Mouse (Mus musculus): ENCODE results near the gene Nos1ap. TPM values are rescaled to one million over a fixed set of nuclear protein-coding genes. Genes with fewer than 3 reads are reported as not detected.

Nos1ap gene
- polyA plus RNA-seq, 1 experiment from 2014 or later = 14.8 TPM

- WGBS = 89% methylated on average over 3 of the region's 3 CpGs
- no peak overlapping the region for H3K27ac ChIP-seq (ENCODE audit: low read depth, low read length)
- H3K4me3 ChIP-seq (ENCODE audit: low read length) = no peak overlapping the region
- no peaks in the 10 kb centered on the region for H3K27me3 ChIP-seq (replicated peaks; ENCODE audit: control insufficient read depth, insufficient read depth, low read length)
- no peak for ATAC-seq
- H3K36me3 ChIP-seq (ENCODE audit: control insufficient read depth, insufficient read depth, low read length) = no peaks in the 10 kb centered on the region
- H3K4me2 ChIP-seq (ENCODE audit: low read length) = no peak overlapping the region
- peaks cover 5% of the 10 kb centered on the region for H3K4me1 ChIP-seq (ENCODE audit: control insufficient read depth, insufficient read depth, low read depth, low read length)
- no peak overlapping the region for H3K9ac ChIP-seq (ENCODE audit: low read depth, low read length)
- no peaks in the 10 kb centered on the region for H3K9me3 ChIP-seq (ENCODE audit: control insufficient read depth, low read length)
Measured at GRCm38 (mm10) chr1:170455387-170455786, 134.3 kb downstream of the Nos1ap start.

GRCm38 (mm10) chr1:170453455-170453854, 136.2 kb downstream of the Nos1ap start:
- H3K27ac ChIP-seq (ENCODE audit: low read depth, low read length) = no peak overlapping the region
- WGBS = 26% methylated on average over 3 of the region's 3 CpGs
- no peak overlapping the region for H3K9ac ChIP-seq (ENCODE audit: low read depth, low read length)
- H3K9me3 ChIP-seq (ENCODE audit: control insufficient read depth, low read length) = no peaks in the 10 kb centered on the region
- no peak for ATAC-seq
- no peaks in the 10 kb centered on the region for H3K36me3 ChIP-seq (ENCODE audit: control insufficient read depth, insufficient read depth, low read length)
- no peaks in the 10 kb centered on the region for H3K27me3 ChIP-seq (replicated peaks; ENCODE audit: control insufficient read depth, insufficient read depth, low read length)
- no peak overlapping the region for H3K4me2 ChIP-seq (ENCODE audit: low read length)
- no peak overlapping the region for H3K4me3 ChIP-seq (ENCODE audit: low read length)
- peaks cover 6% of the 10 kb centered on the region; the same call in 1 of the 2 replicates for H3K4me1 ChIP-seq (ENCODE audit: control insufficient read depth, insufficient read depth, low read depth, low read length)

- H3K4me3 ChIP-seq (ENCODE audit: low read length) = no peak overlapping the region
- H3K9ac ChIP-seq (ENCODE audit: low read depth, low read length) = no peak overlapping the region
- no peak overlapping the region for H3K4me2 ChIP-seq (ENCODE audit: low read length)
- WGBS = 36% methylated on average over 2 of the region's 2 CpGs
- H3K27me3 ChIP-seq (replicated peaks; ENCODE audit: control insufficient read depth, insufficient read depth, low read length) = no peaks in the 10 kb centered on the region
- ATAC-seq = no peak
- H3K36me3 ChIP-seq (ENCODE audit: control insufficient read depth, insufficient read depth, low read length) = no peaks in the 10 kb centered on the region
- H3K4me1 ChIP-seq (ENCODE audit: control insufficient read depth, insufficient read depth, low read depth, low read length) = 0 out of 2 replicates have a peak, but pooled peaks cover 4% of the 10 kb centered on the region
- no peaks in the 10 kb centered on the region for H3K9me3 ChIP-seq (ENCODE audit: control insufficient read depth, low read length)
- H3K27ac ChIP-seq (ENCODE audit: low read depth, low read length) = no peak overlapping the region
Measured at GRCm38 (mm10) chr1:170448244-170448643, 141.4 kb downstream of the Nos1ap start.

- Histone ChIP-seq H3K4me3 (ENCODE audit: low read length) (no peak overlapping the region), H3K9me3 (ENCODE audit: control insufficient read depth, low read length) (no peaks in the 10 kb centered on the region), H3K9ac (ENCODE audit: low read depth, low read length) (no peak overlapping the region), H3K27ac (ENCODE audit: low read depth, low read length) (no peak overlapping the region), H3K36me3 (ENCODE audit: control insufficient read depth, insufficient read depth, low read length) (no peaks in the 10 kb centered on the region), H3K4me2 (ENCODE audit: low read length) (no peak overlapping the region), H3K27me3 (replicated peaks; ENCODE audit: control insufficient read depth, insufficient read depth, low read length) (no peaks in the 10 kb centered on the region), H3K4me1 (ENCODE audit: control insufficient read depth, insufficient read depth, low read depth, low read length) (0 out of 2 replicates have a peak, but pooled peaks cover 4% of the 10 kb centered on the region)
- no peak for ATAC-seq
- 84% methylated on average over 3 of the region's 3 CpGs for WGBS
Measured at GRCm38 (mm10) chr1:170445458-170445857, 144.2 kb downstream of the Nos1ap start.

DNA sequence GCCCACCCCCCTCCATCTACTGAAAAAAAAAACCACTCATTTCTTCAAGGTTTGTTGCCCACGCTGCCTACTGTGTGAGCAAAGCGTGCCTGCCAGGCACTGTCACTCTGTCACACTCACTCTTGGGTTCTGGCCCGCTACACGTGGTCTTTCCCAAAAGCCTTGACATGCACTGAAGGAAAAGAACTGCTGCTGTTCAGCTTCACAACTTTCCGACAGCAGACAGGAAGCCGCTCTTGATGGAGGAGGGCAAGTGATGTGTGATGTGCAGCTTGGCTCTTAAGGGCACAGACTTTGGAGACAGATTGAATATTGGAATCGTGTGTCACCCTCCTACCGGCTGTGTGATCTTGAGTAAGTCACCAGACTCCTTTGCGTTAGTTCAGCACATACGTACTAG, 149.3 kb downstream of the Nos1ap start:
- Histone ChIP-seq H3K4me1 (ENCODE audit: control insufficient read depth, insufficient read depth, low read depth, low read length) (no peaks in the 10 kb centered on the region), H3K9ac (ENCODE audit: low read depth, low read length) (no peak overlapping the region), H3K4me2 (ENCODE audit: low read length) (no peak overlapping the region), H3K4me3 (ENCODE audit: low read length) (no peak overlapping the region), H3K9me3 (ENCODE audit: control insufficient read depth, low read length) (no peaks in the 10 kb centered on the region), H3K36me3 (ENCODE audit: control insufficient read depth, insufficient read depth, low read length) (no peaks in the 10 kb centered on the region), H3K27ac (ENCODE audit: low read depth, low read length) (no peak overlapping the region), H3K27me3 (replicated peaks; ENCODE audit: control insufficient read depth, insufficient read depth, low read length) (no peaks in the 10 kb centered on the region)
- WGBS = 84% methylated on average over 10 of the region's 10 CpGs
- ATAC-seq = no peak

DNA sequence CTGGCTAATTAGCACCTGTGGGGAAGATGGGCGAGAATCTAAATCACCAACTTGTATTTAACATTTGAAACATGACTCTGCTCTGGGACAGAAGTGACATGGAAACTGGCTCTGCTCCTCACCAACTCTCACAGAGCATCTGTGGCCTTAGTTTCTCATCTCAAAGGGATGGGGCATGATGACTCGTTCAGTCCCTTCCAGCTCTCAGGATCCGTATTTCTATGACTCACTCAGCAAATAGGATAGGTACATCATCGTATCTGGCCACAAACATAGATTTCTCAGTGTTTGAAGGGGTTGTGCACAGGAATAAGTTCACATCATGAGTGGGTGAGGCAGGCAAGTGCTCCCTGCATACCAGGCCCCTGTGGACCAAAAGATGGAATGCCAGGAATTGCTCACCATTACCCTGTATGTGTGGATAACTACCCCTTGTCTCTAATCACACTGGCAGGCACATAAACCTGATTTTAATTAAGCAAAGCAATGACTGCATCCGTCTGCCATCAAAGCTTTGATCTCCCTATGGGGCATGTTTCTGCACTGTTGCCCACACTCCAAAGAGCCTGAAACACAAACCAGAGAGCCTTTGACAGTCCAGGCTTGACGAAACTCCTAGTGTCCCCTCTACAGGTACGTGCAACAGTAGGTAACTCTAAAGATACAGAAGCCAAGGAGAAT, 151.1 kb downstream of the Nos1ap start:
- Histone ChIP-seq H3K4me1 (ENCODE audit: control insufficient read depth, insufficient read depth, low read depth, low read length) (no peaks in the 10 kb centered on the region), H3K4me2 (ENCODE audit: low read length) (no peak overlapping the region), H3K9me3 (ENCODE audit: control insufficient read depth, low read length) (no peaks in the 10 kb centered on the region), H3K9ac (ENCODE audit: low read depth, low read length) (no peak overlapping the region), H3K27ac (ENCODE audit: low read depth, low read length) (no peak overlapping the region), H3K27me3 (replicated peaks; ENCODE audit: control insufficient read depth, insufficient read depth, low read length) (no peaks in the 10 kb centered on the region), H3K36me3 (ENCODE audit: control insufficient read depth, insufficient read depth, low read length) (no peaks in the 10 kb centered on the region), H3K4me3 (ENCODE audit: low read length) (no peak overlapping the region)
- ATAC-seq = peak; percentile 54; the same call in 1 of the 2 replicates
- WGBS = 56% methylated on average over 7 of the region's 7 CpGs

- 90% methylated on average over 4 of the region's 4 CpGs for WGBS
- no peak for ATAC-seq
- Histone ChIP-seq H3K9ac (ENCODE audit: low read depth, low read length) (no peak overlapping the region), H3K27ac (ENCODE audit: low read depth, low read length) (no peak overlapping the region), H3K36me3 (ENCODE audit: control insufficient read depth, insufficient read depth, low read length) (no peaks in the 10 kb centered on the region), H3K4me1 (ENCODE audit: control insufficient read depth, insufficient read depth, low read depth, low read length) (0 out of 2 replicates have a peak, but pooled peaks cover 6% of the 10 kb centered on the region), H3K27me3 (replicated peaks; ENCODE audit: control insufficient read depth, insufficient read depth, low read length) (no peaks in the 10 kb centered on the region), H3K9me3 (ENCODE audit: control insufficient read depth, low read length) (no peaks in the 10 kb centered on the region), H3K4me2 (ENCODE audit: low read length) (no peak overlapping the region), H3K4me3 (ENCODE audit: low read length) (no peak overlapping the region)
Measured at GRCm38 (mm10) chr1:170434146-170434545, 155.5 kb downstream of the Nos1ap start.

GRCm38 (mm10) chr1:170433661-170434060, 156.0 kb downstream of the Nos1ap start:
- Histone ChIP-seq H3K27me3 (replicated peaks; ENCODE audit: control insufficient read depth, insufficient read depth, low read length) (no peaks in the 10 kb centered on the region), H3K27ac (ENCODE audit: low read depth, low read length) (no peak overlapping the region), H3K36me3 (ENCODE audit: control insufficient read depth, insufficient read depth, low read length) (no peaks in the 10 kb centered on the region), H3K4me1 (ENCODE audit: control insufficient read depth, insufficient read depth, low read depth, low read length) (0 out of 2 replicates have a peak, but pooled peaks cover 6% of the 10 kb centered on the region), H3K4me3 (ENCODE audit: low read length) (no peak overlapping the region), H3K9ac (ENCODE audit: low read depth, low read length) (no peak overlapping the region), H3K9me3 (ENCODE audit: control insufficient read depth, low read length) (no peaks in the 10 kb centered on the region), H3K4me2 (ENCODE audit: low read length) (no peak overlapping the region)
- ATAC-seq = no peak

DNA sequence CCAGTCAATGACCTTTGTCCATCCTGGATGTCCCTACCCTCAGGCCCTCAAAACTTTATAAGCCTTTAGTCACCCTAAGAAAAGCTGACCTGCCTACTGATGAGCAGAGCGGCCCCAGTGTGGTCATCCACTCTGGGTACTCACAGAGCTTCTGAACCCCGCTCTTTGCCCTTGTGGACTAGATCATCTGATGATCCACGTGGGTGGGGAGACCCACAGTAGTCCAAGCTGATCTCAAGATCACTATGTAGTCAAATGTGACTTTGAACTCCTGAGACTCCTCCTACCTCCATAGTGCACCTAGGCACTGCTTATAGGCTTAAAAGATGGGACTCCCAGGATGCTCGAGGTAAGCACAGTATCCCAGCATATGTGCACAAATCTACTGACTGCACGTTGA, 157.4 kb downstream of the Nos1ap start:
- Histone ChIP-seq H3K9me3 (ENCODE audit: control insufficient read depth, low read length) (no peaks in the 10 kb centered on the region), H3K4me3 (ENCODE audit: low read length) (no peak overlapping the region), H3K27ac (ENCODE audit: low read depth, low read length) (no peak overlapping the region), H3K9ac (ENCODE audit: low read depth, low read length) (no peak overlapping the region), H3K4me1 (ENCODE audit: control insufficient read depth, insufficient read depth, low read depth, low read length) (0 out of 2 replicates have a peak, but pooled peaks cover 6% of the 10 kb centered on the region), H3K36me3 (ENCODE audit: control insufficient read depth, insufficient read depth, low read length) (no peaks in the 10 kb centered on the region), H3K27me3 (replicated peaks; ENCODE audit: control insufficient read depth, insufficient read depth, low read length) (no peaks in the 10 kb centered on the region), H3K4me2 (ENCODE audit: low read length) (no peak overlapping the region)
- WGBS = 94% methylated on average over 5 of the region's 5 CpGs
- no peak for ATAC-seq
